Mouse (Mus musculus) intestine, embryonic 14.5 days (tissue): Measurements from ENCODE around the gene Med12l. TPM values are rescaled to one million over a fixed set of nuclear protein-coding genes. Genes with fewer than 3 reads are reported as not detected.

Experiments
- ATAC-seq: fragments of 200-750 bp; cut with Nextera tagmentation; replicated peaks from 2 replicates; pipeline ENCODE4 v1.8.0; 2017; ENCODE audit warnings: low read depth, moderate number of reproducible peaks, moderate TSS enrichment, moderate library complexity; ENCODE audit not compliant: low FRiP score, low TSS enrichment
- DNase-seq: peaks from one replicate; pipeline ENCODE4 v3.0.0-alpha.2; 2018; ENCODE audit warnings: low spot score
- H3K27ac ChIP-seq: fragments of 300-500 bp; sonication (generic); 2 replicates; pipeline ENCODE4 v1.5.1; 2014; ENCODE audit warnings: low read depth, mild to moderate bottlenecking, control low read depth
- H3K27me3 ChIP-seq: fragments of 300-500 bp; sonication (generic); replicated peaks from 2 replicates; pipeline ENCODE4 v1.6.1; 2014; ENCODE audit warnings: low read length, control low read depth; ENCODE audit not compliant: control insufficient read depth, insufficient read depth
- H3K36me3 ChIP-seq: fragments of 300-500 bp; sonication (generic); 2 replicates; pipeline ENCODE4 v1.6.1; 2014; ENCODE audit warnings: low read length, control low read depth; ENCODE audit not compliant: control insufficient read depth, insufficient read depth
- H3K4me1 ChIP-seq: fragments of 300-500 bp; sonication (generic); replicated peaks from 2 replicates; pipeline ENCODE4 v1.6.1; 2014; ENCODE audit warnings: low read length, control low read depth, mixed read lengths; ENCODE audit not compliant: control insufficient read depth, insufficient read depth
- H3K4me2 ChIP-seq: fragments of 300-500 bp; sonication (generic); 2 replicates; pipeline ENCODE4 v1.6.1; 2014; ENCODE audit warnings: low read length
- H3K4me3 ChIP-seq: fragments of 300-500 bp; sonication (generic); 2 replicates; pipeline ENCODE4 v1.5.1; 2014; ENCODE audit warnings: low read depth, low read length, control low read depth, mixed read lengths
- H3K9ac ChIP-seq: fragments of 300-500 bp; sonication (generic); 2 replicates; pipeline ENCODE4 v1.6.1; 2014; ENCODE audit warnings: mild to moderate bottlenecking, low read length
- H3K9me3 ChIP-seq: fragments of 300-500 bp; sonication (generic); 2 replicates; pipeline ENCODE4 v1.6.1; 2016; ENCODE audit warnings: low read length, control low read depth; ENCODE audit not compliant: control insufficient read depth
- WGBS: fragments of 180-500 bp; shearing (Covaris S2); extraction: QIAGEN DNeasy Blood & Tissue Kit; methylation state at CpG from one replicate; pipeline ENCODE4 v1.1.7; 2014; 5-methylcytosine and 5-hydroxymethylcytosine counted together
- polyA plus RNA-seq: library from polyadenylated mRNA; unstranded; fragments of >200 nt; fragmentation: Nextera tagmentation; extraction: Ambion mirVana; gene quantifications from 2 replicates; pipeline ENCODE4 v1.2.1, GENCODE M21; 2014

The Med12l gene
- polyA plus RNA-seq, 1 experiment from 2014 or later: 2.4 TPM

DNA sequence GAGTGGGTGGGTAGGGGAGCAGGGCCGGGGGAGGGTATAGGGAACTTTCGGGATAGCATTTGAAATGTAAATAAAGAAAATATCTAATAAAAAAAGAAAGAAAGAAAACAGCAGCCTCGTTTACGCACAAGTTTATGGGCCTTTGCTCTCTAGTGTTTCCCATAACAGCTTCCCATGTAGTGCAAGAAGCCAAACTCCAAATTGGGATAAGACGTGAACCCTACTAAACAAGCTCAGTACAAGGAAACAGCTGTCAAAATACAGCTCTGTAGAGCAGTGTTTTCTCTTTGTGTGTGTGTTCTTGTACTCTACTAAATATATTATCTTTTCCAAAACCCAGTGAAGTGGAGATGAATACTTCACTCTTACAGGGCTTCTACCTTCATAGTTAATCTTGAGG, 139.6 kb downstream of the Med12l start:
- Histone ChIP-seq H3K27me3 (no peaks in the 10 kb centered on the region), H3K9me3 (no peaks in the 10 kb centered on the region), H3K4me2 (no peak overlapping the region), H3K4me1 (no peaks in the 10 kb centered on the region), H3K4me3 (no peak overlapping the region), H3K27ac (no peak overlapping the region), H3K36me3 (no peaks in the 10 kb centered on the region), H3K9ac (no peak overlapping the region)
- DNase-seq (no peak), ATAC-seq (no peak)
- WGBS: 73% methylated on average over 5 of the region's 5 CpGs

DNA sequence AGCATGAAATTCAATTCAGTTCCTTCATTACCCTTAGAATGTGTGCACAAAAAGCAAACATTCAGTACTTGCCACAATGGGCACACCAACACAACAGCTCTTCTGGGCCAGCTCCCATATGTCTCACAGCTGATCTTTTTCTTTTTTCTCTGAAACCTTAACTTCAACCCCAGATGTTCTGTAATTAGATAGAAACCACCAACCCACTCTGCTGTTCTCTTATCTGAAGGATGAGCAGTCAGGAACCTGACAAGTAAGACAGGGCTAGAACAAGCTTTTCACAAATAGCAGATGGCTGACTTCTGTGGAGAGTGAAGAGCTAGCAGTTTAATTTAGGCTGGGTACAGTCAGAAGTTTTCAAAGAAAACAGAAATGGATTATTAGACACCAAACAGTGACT, 144.0 kb downstream of the Med12l start:
- Histone ChIP-seq H3K4me1 (no peaks in the 10 kb centered on the region), H3K9me3 (no peaks in the 10 kb centered on the region), H3K4me2 (no peak overlapping the region), H3K27ac (no peak overlapping the region), H3K27me3 (no peaks in the 10 kb centered on the region), H3K9ac (no peak overlapping the region), H3K36me3 (no peaks in the 10 kb centered on the region), H3K4me3 (no peak overlapping the region)
- DNase-seq (no peak), ATAC-seq (no peak)

DNA sequence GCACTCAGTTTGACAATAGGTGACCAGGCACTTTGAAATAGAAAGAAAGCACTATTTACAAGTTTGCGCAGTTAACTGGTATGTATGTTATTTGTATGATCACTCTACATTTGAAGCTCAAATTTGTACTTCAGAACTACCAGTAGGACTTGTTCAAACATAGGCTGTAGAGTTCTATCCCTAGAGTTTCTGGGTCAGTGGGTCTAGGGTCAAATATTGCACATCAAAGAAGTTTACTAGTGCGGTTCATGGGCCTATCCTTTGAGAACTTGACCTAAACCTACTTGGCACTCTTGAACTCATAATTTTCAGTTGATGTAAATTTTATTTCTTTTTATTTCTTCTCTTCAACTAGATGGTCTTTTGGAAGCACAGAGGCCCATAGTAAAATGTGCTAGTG, 145.0 kb downstream of the Med12l start:
- no peak for DNase-seq
- Histone ChIP-seq H3K36me3 (no peaks in the 10 kb centered on the region), H3K4me2 (no peak overlapping the region), H3K4me3 (no peak overlapping the region), H3K9me3 (no peaks in the 10 kb centered on the region), H3K27ac (no peak overlapping the region), H3K4me1 (no peaks in the 10 kb centered on the region), H3K9ac (no peak overlapping the region), H3K27me3 (no peaks in the 10 kb centered on the region)
- WGBS: 95% methylated on average over 2 of the region's 2 CpGs
- ATAC-seq: no peak

DNA sequence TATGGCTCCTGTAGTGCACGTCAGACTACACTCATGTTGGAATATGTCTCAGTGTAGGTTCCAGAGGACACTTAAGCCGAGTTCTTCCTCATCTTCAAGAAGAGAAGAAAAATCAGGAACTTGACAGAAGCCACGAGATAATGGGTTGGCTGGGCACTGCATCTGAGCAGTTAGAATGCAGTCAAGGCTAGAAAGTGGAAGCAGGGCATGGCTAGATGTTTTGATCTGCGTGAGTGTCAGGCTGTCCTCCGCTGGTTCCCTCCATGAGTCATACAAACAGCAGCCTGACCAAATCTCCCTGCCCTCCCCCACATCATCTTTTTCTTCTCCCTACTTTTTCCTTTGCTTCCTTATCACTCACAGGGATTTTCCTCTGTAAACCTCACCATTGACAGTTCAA, 147.8 kb downstream of the Med12l start, which contains the start of gene P2ry14:
Gene P2ry14, minus strand, starts transcription at position 195 of the 400 bp plus-strand sequence.
- H3K27ac ChIP-seq: no peak within 1 kb of the TSS
- ATAC-seq: no peak

DNA sequence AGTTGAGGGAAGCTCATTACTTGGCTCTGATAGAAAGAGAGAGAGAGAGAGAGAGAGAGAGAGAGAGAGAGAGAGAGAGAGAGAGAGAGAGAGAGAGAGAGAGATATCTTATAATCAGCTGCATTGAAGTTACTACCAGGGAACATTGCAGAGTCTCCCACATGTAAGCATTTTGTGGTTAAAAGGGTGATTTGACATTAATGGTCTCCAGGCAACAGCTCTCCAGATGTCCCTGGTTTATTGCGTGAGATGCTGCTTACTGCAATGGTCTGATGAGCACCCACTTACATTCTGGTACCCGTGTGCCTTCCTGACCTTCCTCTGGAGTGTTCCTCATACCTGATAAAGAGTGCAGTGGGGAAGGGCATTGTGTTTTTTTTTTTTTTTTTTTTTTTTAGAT, 149.3 kb downstream of the Med12l start:
- Histone ChIP-seq H3K4me1 (no peaks in the 10 kb centered on the region), H3K27me3 (no peaks in the 10 kb centered on the region), H3K27ac (no peak overlapping the region), H3K9ac (no peak overlapping the region), H3K4me2 (no peak overlapping the region), H3K4me3 (no peak overlapping the region), H3K36me3 (no peaks in the 10 kb centered on the region), H3K9me3 (no peaks in the 10 kb centered on the region)
- WGBS: 84% methylated on average over 2 of the region's 2 CpGs
- DNase-seq (no peak), ATAC-seq (no peak)

More for the DNA sequence above, 147.8 kb downstream of the Med12l start, which contains the start of gene P2ry14:
- Histone ChIP-seq H3K4me1 (no peaks in the 10 kb centered on the region), H3K4me2 (no peak within 1 kb of the TSS), H3K36me3 (no peaks in the 10 kb centered on the region), H3K9me3 (no peaks in the 10 kb centered on the region), H3K4me3 (no peak within 1 kb of the TSS), H3K27me3 (no peaks in the 10 kb centered on the region), H3K9ac (no peak within 1 kb of the TSS)
- WGBS: 73% methylated on average over 5 of the region's 5 CpGs
- no peak for DNase-seq

DNA sequence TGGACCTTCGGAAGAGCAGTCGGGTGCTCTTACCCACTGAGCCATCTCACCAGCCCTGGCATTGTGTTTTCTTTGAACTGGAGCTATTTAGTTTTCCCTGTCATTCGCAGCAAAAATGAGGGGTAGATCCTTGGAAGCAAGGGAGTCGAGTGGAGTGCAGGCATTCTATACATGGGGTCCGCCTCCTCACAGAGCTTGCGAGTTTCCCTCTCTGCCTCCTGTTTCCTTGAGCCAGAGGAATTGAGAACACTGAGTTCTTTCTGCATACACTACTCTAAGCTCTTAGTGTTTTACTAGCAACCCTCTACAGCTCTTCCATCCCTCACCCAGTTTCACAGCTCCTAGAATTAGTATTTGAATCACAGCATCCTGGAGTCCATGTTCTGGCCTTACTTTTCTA, 149.8 kb downstream of the Med12l start:
- Histone ChIP-seq H3K36me3 (no peaks in the 10 kb centered on the region), H3K4me2 (no peak overlapping the region), H3K9ac (no peak overlapping the region), H3K4me3 (no peak overlapping the region), H3K27me3 (no peaks in the 10 kb centered on the region), H3K27ac (no peak overlapping the region), H3K4me1 (no peaks in the 10 kb centered on the region), H3K9me3 (no peaks in the 10 kb centered on the region)
- no peak for ATAC-seq
- WGBS: 91% methylated on average over 6 of the region's 6 CpGs
- DNase-seq: no peak

DNA sequence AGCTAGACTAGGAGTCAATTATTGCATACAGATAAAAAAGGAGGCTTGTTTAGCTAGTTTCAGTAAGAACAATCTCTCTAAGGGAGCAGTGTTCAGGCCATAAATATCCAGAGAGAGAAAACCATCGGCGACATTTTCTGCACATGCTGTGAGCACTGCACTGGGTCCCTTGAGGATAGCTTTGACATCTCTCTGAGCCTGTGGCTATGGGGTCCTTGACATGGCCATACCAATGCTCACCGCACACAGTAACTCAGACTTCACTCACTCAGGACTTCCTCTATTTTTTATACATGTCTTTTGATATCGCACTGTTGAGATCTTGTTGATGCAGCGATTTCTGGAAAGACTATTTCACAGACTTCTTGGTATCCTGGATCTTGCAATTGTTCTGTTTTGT, 151.4 kb downstream of the Med12l start:
- H3K36me3 ChIP-seq: no peaks in the 10 kb centered on the region
- WGBS: 79% methylated on average over 5 of the region's 5 CpGs
- H3K27me3 ChIP-seq: no peaks in the 10 kb centered on the region
- H3K27ac ChIP-seq: no peak overlapping the region
- no peaks in the 10 kb centered on the region for H3K9me3 ChIP-seq
- no peak overlapping the region for H3K9ac ChIP-seq
- no peak for ATAC-seq
- H3K4me1 ChIP-seq: no peaks in the 10 kb centered on the region
- DNase-seq: no peak
- H3K4me3 ChIP-seq: no peak overlapping the region
- H3K4me2 ChIP-seq: no peak overlapping the region

DNA sequence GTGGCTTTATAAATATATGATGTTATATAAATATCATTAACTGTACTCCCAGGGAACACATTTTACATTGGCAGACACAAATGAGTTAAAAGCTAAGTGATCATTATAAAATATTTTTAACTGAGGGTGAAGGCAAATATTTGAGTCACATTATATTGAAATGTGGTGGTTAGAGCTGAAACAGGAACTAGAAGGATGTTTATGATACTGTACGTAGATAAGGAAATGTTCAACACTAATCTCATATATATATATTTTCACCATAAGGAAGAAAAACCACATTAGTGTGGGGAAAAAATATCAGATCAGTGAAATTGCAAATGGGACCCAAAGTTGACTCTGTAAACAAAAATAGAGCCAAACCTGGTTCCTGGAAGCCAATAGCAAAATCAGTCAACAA, 154.8 kb downstream of the Med12l start:
- no peak for DNase-seq
- ATAC-seq: no peak
- 62% methylated on average over 1 of the region's 1 CpGs for WGBS
- Histone ChIP-seq H3K4me2 (no peak overlapping the region), H3K27ac (no peak overlapping the region), H3K9ac (no peak overlapping the region), H3K27me3 (no peaks in the 10 kb centered on the region), H3K36me3 (no peaks in the 10 kb centered on the region), H3K4me1 (no peaks in the 10 kb centered on the region), H3K9me3 (no peaks in the 10 kb centered on the region), H3K4me3 (no peak overlapping the region)

DNA sequence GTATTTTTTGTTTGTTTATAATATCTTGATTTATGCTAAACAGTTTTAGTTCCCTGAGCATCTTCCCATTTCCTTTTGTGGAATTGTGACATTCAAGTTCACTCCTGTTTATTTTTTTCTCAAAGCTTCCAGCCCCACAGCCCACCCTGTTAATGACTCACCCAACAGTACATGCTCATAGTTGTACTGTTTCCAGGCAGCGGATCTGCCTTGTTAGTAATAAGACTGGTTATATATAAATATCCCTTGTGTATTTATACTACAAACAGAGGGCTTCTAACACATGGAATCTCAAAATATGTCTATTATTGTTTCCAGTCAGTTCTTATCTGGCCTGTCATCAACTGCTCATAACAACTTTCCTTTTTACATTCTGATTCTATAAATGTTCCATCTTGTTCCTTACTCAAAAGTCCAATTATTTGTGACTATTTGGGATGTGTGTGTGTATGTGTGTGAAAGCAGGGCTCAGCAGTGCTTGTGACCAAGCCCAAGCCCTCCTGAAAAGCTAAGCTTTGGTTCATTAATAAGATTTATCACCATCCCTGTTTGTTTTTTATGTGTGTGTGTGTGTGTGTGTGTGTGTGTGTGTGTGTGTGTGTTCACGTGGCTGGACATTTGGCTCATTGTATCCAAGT, 161.9 kb downstream of the Med12l start:
- Histone ChIP-seq H3K27ac (no peak overlapping the region; the same call in 1 of the 2 replicates), H3K4me3 (no peak overlapping the region), H3K4me1 (no peaks in the 10 kb centered on the region), H3K36me3 (no peaks in the 10 kb centered on the region), H3K9ac (no peak overlapping the region), H3K4me2 (no peak overlapping the region), H3K27me3 (no peaks in the 10 kb centered on the region), H3K9me3 (no peaks in the 10 kb centered on the region)
- DNase-seq: no peak
- ATAC-seq: no peak
- 46% methylated on average over 2 of the region's 2 CpGs for WGBS
